Mouse (Mus musculus) megakaryocyte progenitor cell, adult 5-6 weeks (primary cell): ENCODE measurements around the gene Sv2c. TPM values are rescaled to one million over a fixed set of nuclear protein-coding genes. Genes with fewer than 3 reads are reported as not detected.

ENCODE experiments used
- ATAC-seq: replicated peaks from 2 replicates; pipeline ENCODE4 v1.8.0; 2016; ENCODE audit warnings: mild to moderate bottlenecking, moderate TSS enrichment, inconsistent platforms; ENCODE audit not compliant: poor library complexity
- total RNA-seq, 2 experiments: library from RNA; stranded (forward) in 1 of 2; stranded (reverse) in 1 of 2; fragments of 157-497, 149-512 nt in 1 of 2; fragments of 200-1000 nt in 1 of 2; gene quantifications; 2 replicates each; pipeline versions ENCODE4 v1.2.3 to v1.2.4; 2015 to 2017

Gene Sv2c
- total RNA-seq, 2 experiments from 2014 or later: not detected

- peak; percentile 26; the same call in 1 of the 2 replicates for ATAC-seq
Measured at GRCm38 (mm10) chr13:95948394-95948793, 184.0 kb downstream of the Sv2c start.

DNA sequence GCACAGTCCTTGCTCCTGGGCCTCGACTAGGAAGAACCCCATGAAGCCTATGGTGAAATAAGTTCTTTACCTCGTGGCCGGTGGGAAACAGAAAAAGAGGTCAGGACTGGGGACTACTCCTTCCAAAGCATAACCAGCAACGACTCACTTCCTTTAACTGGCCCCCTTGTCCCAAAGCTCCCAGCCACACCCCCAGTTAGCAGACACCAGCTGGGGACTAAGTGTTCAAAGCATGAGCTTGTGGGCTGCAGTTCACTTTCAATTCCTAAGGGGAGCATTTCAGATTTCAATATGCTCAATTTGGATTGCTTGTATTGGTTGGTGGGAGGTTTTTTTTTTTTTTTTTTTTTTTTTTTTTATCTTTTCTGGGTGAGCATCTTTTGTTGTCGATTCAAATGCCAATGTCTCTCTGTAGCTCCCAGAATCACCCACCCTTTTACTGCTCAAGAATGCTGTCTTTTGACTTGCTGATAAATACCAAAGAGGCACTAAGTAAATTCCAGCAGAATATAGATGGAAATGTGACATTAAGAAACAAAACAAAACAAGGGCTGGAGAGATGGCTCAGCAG is 186.4 kb downstream of the Sv2c start:
- peak; percentile 32 for ATAC-seq

- no peak for ATAC-seq
Measured at GRCm38 (mm10) chr13:95944621-95945020, 187.8 kb downstream of the Sv2c start.

GRCm38 (mm10) chr13:95943919-95944318 is 188.5 kb downstream of the Sv2c start:
- ATAC-seq: peak; percentile 42

GRCm38 (mm10) chr13:95942587-95942986 is 189.8 kb downstream of the Sv2c start:
- ATAC-seq: peak; percentile 45

DNA sequence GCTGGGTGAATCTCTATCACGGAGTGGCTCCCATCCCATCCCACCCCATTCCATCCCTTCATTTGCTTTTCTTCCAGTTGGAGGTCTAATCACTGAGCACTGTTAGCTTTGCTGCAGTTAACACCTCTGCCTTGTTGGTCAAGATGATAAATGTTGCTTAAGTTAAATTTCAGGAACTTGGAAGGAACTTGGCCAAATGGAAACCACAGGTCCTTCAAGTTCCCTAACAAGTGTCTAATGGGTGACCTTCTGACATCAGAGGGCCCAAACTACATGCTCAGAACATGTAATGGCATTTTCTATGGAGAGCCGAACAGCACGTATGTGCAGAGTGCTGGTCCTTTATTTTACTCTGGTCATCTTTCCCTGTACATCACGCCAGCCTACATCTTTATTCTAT is 190.5 kb downstream of the Sv2c start:
- peak; percentile 53 for ATAC-seq

DNA sequence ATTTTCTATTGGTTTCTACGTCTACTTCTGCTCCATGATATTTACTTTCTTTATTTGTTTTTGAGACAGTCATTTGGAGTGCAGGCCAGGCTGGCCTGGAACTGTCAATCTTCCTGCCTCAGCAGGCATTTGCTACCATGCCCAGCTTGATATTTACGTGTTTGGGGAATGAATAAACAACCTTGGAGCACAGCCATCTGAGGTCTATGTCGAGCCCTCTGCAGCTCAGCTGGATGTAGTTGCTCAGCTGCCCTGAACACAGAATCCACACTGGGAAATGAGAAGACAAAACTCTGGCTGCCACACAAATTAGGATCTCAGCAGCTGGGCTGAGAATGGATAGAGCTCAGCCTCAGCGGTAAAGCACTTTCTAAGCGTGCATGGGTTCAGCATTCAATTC is 191.6 kb downstream of the Sv2c start:
- no peak for ATAC-seq

GRCm38 (mm10) chr13:95924201-95924621 is 208.2 kb downstream of the Sv2c start:
- peak; percentile 83 for ATAC-seq

GRCm38 (mm10) chr13:95922626-95923025 is 209.8 kb downstream of the Sv2c start:
- ATAC-seq: no peak

- peak; percentile 54 for ATAC-seq
Measured at GRCm38 (mm10) chr13:95918624-95919284, 213.6 kb downstream of the Sv2c start.

DNA sequence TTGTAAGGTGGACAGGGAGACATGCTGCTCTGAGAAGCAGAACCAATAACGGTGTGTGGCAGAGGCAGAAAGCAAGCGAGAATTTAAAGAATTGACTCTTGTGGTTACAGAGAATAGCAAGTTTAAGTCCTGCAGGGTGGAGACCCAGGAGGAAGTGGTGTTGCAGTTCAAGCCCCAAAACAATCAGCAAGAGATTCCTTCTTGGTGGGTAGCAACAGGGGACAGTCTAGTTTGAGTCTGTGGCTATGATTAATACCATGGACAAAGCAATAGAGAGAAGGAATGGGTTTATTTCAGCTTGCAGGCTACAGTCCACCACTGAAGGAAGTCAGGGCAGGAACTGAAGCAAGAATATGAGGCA is 219.4 kb downstream of the Sv2c start:
- peak; percentile 51 for ATAC-seq

GRCm38 (mm10) chr13:95912157-95913045 is 220.0 kb downstream of the Sv2c start:
- 0 out of 2 replicates have a peak, but pooled peaks have one; percentile 15 for ATAC-seq

- no peak for ATAC-seq
Measured at GRCm38 (mm10) chr13:95910270-95910669, 222.1 kb downstream of the Sv2c start.

GRCm38 (mm10) chr13:95909244-95909643 is 223.1 kb downstream of the Sv2c start:
- ATAC-seq: no peak

Other genes starting within 250 kb of the Sv2c start
- gene Iqgap2, start 240.7 kb downstream of the Sv2c start, total RNA-seq (2015): 95.0 and 97.5 TPM in 2 replicates
- 128 and 149 TPM in 2 replicates for gene Iqgap2, start 240.7 kb downstream of the Sv2c start, total RNA-seq (2017)
- 3.4 and 6.7 TPM in 2 replicates for gene Gm20075, start 51.2 kb downstream of the Sv2c start, total RNA-seq (2015)
- gene Gm20075, start 51.2 kb downstream of the Sv2c start, total RNA-seq (2017): 7.2 and 11.6 TPM in 2 replicates
- gene Gm17190, start 50.5 kb downstream of the Sv2c start, total RNA-seq (2015): not detected in 2 replicates
- gene Gm17190, start 50.5 kb downstream of the Sv2c start, total RNA-seq (2017): not detected in 2 replicates